Mouse (Mus musculus) forebrain, embryonic 14.5 days (tissue): Measurements from ENCODE around the gene Adk. TPM values are rescaled to one million over a fixed set of nuclear protein-coding genes. Genes with fewer than 3 reads are reported as not detected.
A peak's percentile ranks its signal among the peaks of the same experiment; 100 is the strongest.

Experiments
- ATAC-seq: fragments of 200-750 bp; cut with Nextera tagmentation; 2 replicates; pipeline ENCODE4 v1.8.0; 2017; ENCODE audit warnings: mild to moderate bottlenecking, moderate library complexity
- DNase-seq: peaks from one replicate; pipeline ENCODE4 v3.0.0-alpha.2; 2015; ENCODE audit warnings: low spot score
- H3K27ac ChIP-seq: fragments of 300-500 bp; sonication (generic); 2 replicates; pipeline ENCODE4 v1.5.1; 2014; ENCODE audit warnings: low read depth, mild to moderate bottlenecking, control low read depth, low read length, moderate library complexity
- H3K27me3 ChIP-seq: fragments of 300-500 bp; sonication (generic); replicated peaks from 2 replicates; pipeline ENCODE4 v1.6.1; 2014; ENCODE audit warnings: low read length, control low read depth, mixed read lengths; ENCODE audit not compliant: control insufficient read depth, insufficient read depth
- H3K36me3 ChIP-seq: fragments of 300-500 bp; sonication (generic); 2 replicates; pipeline ENCODE4 v1.6.1; 2014; ENCODE audit warnings: low read length, control low read depth; ENCODE audit not compliant: control insufficient read depth, insufficient read depth
- H3K4me1 ChIP-seq: fragments of 300-500 bp; sonication (generic); 2 replicates; pipeline ENCODE4 v1.6.1; 2014; ENCODE audit warnings: antibody characterized with exemption, low read length, control low read depth; ENCODE audit not compliant: control insufficient read depth, insufficient read depth
- H3K4me2 ChIP-seq: fragments of 300-500 bp; sonication (generic); 2 replicates; pipeline ENCODE4 v1.6.1; 2014; ENCODE audit warnings: mild to moderate bottlenecking, control low read depth, low read length
- H3K4me3 ChIP-seq: fragments of 300-500 bp; sonication (generic); 2 replicates; pipeline ENCODE4 v1.5.1; 2014; ENCODE audit warnings: low read depth, low read length, control low read depth
- H3K9ac ChIP-seq: fragments of 300-500 bp; sonication (generic); 2 replicates; pipeline ENCODE4 v1.6.1; 2014; ENCODE audit warnings: mild to moderate bottlenecking, low read length, control low read depth, moderate library complexity
- H3K9me3 ChIP-seq: fragments of 300-500 bp; sonication (generic); replicated peaks from 2 replicates; pipeline ENCODE4 v1.6.1; 2016; ENCODE audit warnings: low read length, control low read depth, mixed read lengths; ENCODE audit not compliant: control insufficient read depth
- WGBS: fragments of 180-500 bp; shearing (Covaris S2); extraction: QIAGEN DNeasy Blood & Tissue Kit; methylation state at CpG from one replicate; pipeline ENCODE4 v1.1.7; 2014; 5-methylcytosine and 5-hydroxymethylcytosine counted together
- polyA plus RNA-seq: library from polyadenylated mRNA; unstranded; fragments of >200 nt; fragmentation: Nextera tagmentation; extraction: Ambion mirVana; gene quantifications from 2 replicates; pipeline ENCODE4 v1.2.1, GENCODE M21; 2014

The Adk gene
- polyA plus RNA-seq, 1 experiment from 2014 or later = 79.9 TPM

GRCm38 (mm10) chr14:21074398-21075320, 22.3 kb downstream of the Adk start:
- Histone ChIP-seq H3K4me2 (no peak overlapping the region; the same call in 1 of the 2 replicates), H3K9me3 (no peaks in the 10 kb centered on the region), H3K4me1 (peaks cover 3% of the 10 kb centered on the region), H3K27me3 (no peaks in the 10 kb centered on the region), H3K9ac (no peak overlapping the region), H3K36me3 (no peaks in the 10 kb centered on the region), H3K27ac (no peak overlapping the region), H3K4me3 (no peak overlapping the region)
- DNase-seq (no peak), ATAC-seq (no peak)
- 66% methylated on average over 11 of the region's 11 CpGs for WGBS

GRCm38 (mm10) chr14:21075751-21076500, 23.6 kb downstream of the Adk start:
- Histone ChIP-seq H3K27me3 (no peaks in the 10 kb centered on the region), H3K4me3 (peak overlapping the region; percentile 65), H3K9ac (peak overlapping the region; percentile 75), H3K9me3 (no peaks in the 10 kb centered on the region), H3K27ac (peak overlapping the region; percentile 55), H3K4me2 (peak overlapping the region; percentile 76), H3K36me3 (no peaks in the 10 kb centered on the region), H3K4me1 (peaks cover 3% of the 10 kb centered on the region)
- under 1% methylated on average over 59 of the region's 59 CpGs for WGBS
- peak; percentile 99 for ATAC-seq
- peak; percentile 91 for DNase-seq

- H3K36me3 ChIP-seq = no peaks in the 10 kb centered on the region
- no peaks in the 10 kb centered on the region for H3K9me3 ChIP-seq
- ATAC-seq (peak; percentile 22), DNase-seq (no peak)
- WGBS = 38% methylated on average over 7 of the region's 7 CpGs
- no peaks in the 10 kb centered on the region for H3K27me3 ChIP-seq
- H3K4me2 ChIP-seq = peak overlapping the region; percentile 76
- H3K4me3 ChIP-seq = peak overlapping the region; percentile 65
- H3K9ac ChIP-seq = peak overlapping the region; percentile 75
- H3K4me1 ChIP-seq = peaks cover 3% of the 10 kb centered on the region
- H3K27ac ChIP-seq = no peak overlapping the region
Observed at GRCm38 (mm10) chr14:21076501-21077194, 24.3 kb downstream of the Adk start.

GRCm38 (mm10) chr14:21077939-21078338, 25.6 kb downstream of the Adk start:
- Histone ChIP-seq H3K9me3 (no peaks in the 10 kb centered on the region), H3K4me3 (no peak overlapping the region), H3K27ac (no peak overlapping the region), H3K27me3 (no peaks in the 10 kb centered on the region), H3K4me2 (no peak overlapping the region), H3K9ac (no peak overlapping the region), H3K36me3 (no peaks in the 10 kb centered on the region), H3K4me1 (peaks cover 3% of the 10 kb centered on the region)
- WGBS = 89% methylated on average over 4 of the region's 4 CpGs
- no peak for ATAC-seq
- no peak for DNase-seq

GRCm38 (mm10) chr14:21078511-21078910, 26.1 kb downstream of the Adk start:
- no peaks in the 10 kb centered on the region for H3K27me3 ChIP-seq
- DNase-seq (no peak), ATAC-seq (no peak)
- H3K4me1 ChIP-seq = peaks cover 3% of the 10 kb centered on the region
- no peak overlapping the region for H3K4me2 ChIP-seq
- no peaks in the 10 kb centered on the region for H3K36me3 ChIP-seq
- no peak overlapping the region for H3K4me3 ChIP-seq
- no peak overlapping the region for H3K9ac ChIP-seq
- no peak overlapping the region for H3K27ac ChIP-seq
- H3K9me3 ChIP-seq = no peaks in the 10 kb centered on the region

- Histone ChIP-seq H3K9me3 (no peaks in the 10 kb centered on the region), H3K4me2 (no peak overlapping the region), H3K27ac (no peak overlapping the region), H3K4me3 (no peak overlapping the region), H3K4me1 (no peaks in the 10 kb centered on the region), H3K27me3 (no peaks in the 10 kb centered on the region), H3K36me3 (no peaks in the 10 kb centered on the region), H3K9ac (no peak overlapping the region)
- DNase-seq (no peak), ATAC-seq (no peak)
- 52% methylated on average over 1 of the region's 1 CpGs for WGBS
Observed at GRCm38 (mm10) chr14:21082823-21083222, 30.4 kb downstream of the Adk start.

GRCm38 (mm10) chr14:21085666-21086065, 33.3 kb downstream of the Adk start:
- no peak overlapping the region for H3K4me2 ChIP-seq

GRCm38 (mm10) chr14:21086106-21086505, 33.7 kb downstream of the Adk start:
- Histone ChIP-seq H3K4me1 (no peaks in the 10 kb centered on the region), H3K4me2 (no peak overlapping the region), H3K9me3 (no peaks in the 10 kb centered on the region), H3K36me3 (no peaks in the 10 kb centered on the region), H3K27me3 (no peaks in the 10 kb centered on the region), H3K9ac (no peak overlapping the region), H3K27ac (no peak overlapping the region), H3K4me3 (no peak overlapping the region)
- no peak for ATAC-seq
- 32% methylated on average over 2 of the region's 2 CpGs for WGBS
- no peak for DNase-seq

More at GRCm38 (mm10) chr14:21085666-21086065, 33.3 kb downstream of the Adk start:
- Histone ChIP-seq H3K27me3 (no peaks in the 10 kb centered on the region), H3K36me3 (no peaks in the 10 kb centered on the region), H3K4me1 (no peaks in the 10 kb centered on the region), H3K9me3 (no peaks in the 10 kb centered on the region), H3K9ac (no peak overlapping the region), H3K27ac (no peak overlapping the region), H3K4me3 (no peak overlapping the region)
- DNase-seq = no peak
- WGBS = 85% methylated on average over 5 of the region's 5 CpGs
- ATAC-seq = no peak
